9 mouse cellular contexts compared by ENCODE assay signal in genomic region chr1:179446127-179446844, GRCm38 (mm10).
DNase-seq lines count a peak whose midpoint lies in the region; ATAC-seq lines count a peak whose summit lies in the region.
"Had no signal": no experiment of that assay in that cellular context is flagged by ENCODE, and none has a peak within 500 bp of the region (broad histone marks: within the 10 kb centered on the region; RNA-seq: fewer than 3 reads in every experiment).

No protein-coding gene starts in this region.

- H3K9ac ChIP-seq in heart, embryonic 13.5 days, result 0 out of 2 replicates have a peak overlapping the region, but pooled peaks have one; percentile 15
- H3K9ac ChIP-seq: liver, embryonic 15.5 days had no signal

- peak overlapping the region; percentile 41 for H3K4me2 ChIP-seq in heart, embryonic 13.5 days
- H3K4me2 ChIP-seq: liver, embryonic 15.5 days had no signal

- no peaks in the 10 kb centered on the region for H3K9me3 ChIP-seq in heart, embryonic 13.5 days
- H3K9me3 ChIP-seq: liver, embryonic 15.5 days had no signal

- ATAC-seq in heart, embryonic 13.5 days (ENCODE audit: extremely low read depth, insufficient number of reproducible peaks, low FRiP score, low TSS enrichment), result 0 out of 2 replicates have a peak, but pooled peaks have one; percentile 51

- H3K4me3 ChIP-seq in heart, embryonic 13.5 days, result no peak overlapping the region
- H3K4me3 ChIP-seq: liver, embryonic 15.5 days had no signal

- peak overlapping the region; percentile 26 for H3K27ac ChIP-seq in heart, embryonic 13.5 days (replicated peaks)
- H3K27ac ChIP-seq: liver, embryonic 15.5 days had no signal

- 53% methylated on average over 17 of the region's 17 CpGs for WGBS in heart, embryonic 13.5 days

- H3K4me1 ChIP-seq in heart, embryonic 13.5 days, result peaks cover 25% of the 10 kb centered on the region
- H3K4me1 ChIP-seq: liver, embryonic 15.5 days had no signal

- 0 out of 2 replicates have a peak, but pooled peaks cover 4% of the 10 kb centered on the region for H3K36me3 ChIP-seq in heart, embryonic 13.5 days
- H3K36me3 ChIP-seq: liver, embryonic 15.5 days had no signal

- DNase-seq in ES-CJ7 (ENCODE audit: low read depth, low spot score), result peak; percentile 21
- DNase-seq in Muller cell, postnatal 12 days (ENCODE audit: inconsistent ontology term), result peak; percentile 45
- peak; percentile 36 for DNase-seq in lung, postnatal 10 days
- DNase-seq in thymus, postnatal 4 days, result no peak
- DNase-seq in T-cell, adult 2 months (ENCODE audit: low spot score), result no peak
- DNase-seq in urinary bladder, postnatal 25 days (ENCODE audit: low spot score), result no peak
- DNase-seq in layer of hippocampus, postnatal 36 days, result no peak

- H3K27me3 ChIP-seq in heart, embryonic 13.5 days (replicated peaks), result no peaks in the 10 kb centered on the region
- H3K27me3 ChIP-seq: liver, embryonic 15.5 days had no signal

Comparison
In these comparisons a context has a peak if more than half of its experiments do, and no peak if none do; other contexts are left out.
1. DNase-seq: peak in ES-CJ7 (single experiment), Muller cell, postnatal 12 days (single experiment) and lung, postnatal 10 days (single experiment); none in thymus, postnatal 4 days (single experiment), T-cell, adult 2 months (single experiment), urinary bladder, postnatal 25 days (single experiment) and layer of hippocampus, postnatal 36 days (0 of 2).